Mouse (Mus musculus) ES-Bruce4 (cell line): ENCODE results near the gene Swi5. TPM values are rescaled to one million over a fixed set of nuclear protein-coding genes. Genes with fewer than 3 reads are reported as not detected.
"Not testable (repeated sequence)": the region's sequence is repeated elsewhere in the genome, so short reads cannot be mapped to it uniquely, and the experiment has no call there.

Source experiments
- H3K27ac ChIP-seq: 2 replicates; pipeline ENCODE4 v1.5.1; 2012; ENCODE audit warnings: low read length, inconsistent platforms; ENCODE audit not compliant: insufficient read depth
- H3K27me3 ChIP-seq: 2 replicates; pipeline ENCODE4 v1.6.1; 2012; ENCODE audit warnings: mild to moderate bottlenecking, low read length, inconsistent platforms; ENCODE audit not compliant: control insufficient read depth, poor library complexity, insufficient read depth, severe bottlenecking
- H3K36me3 ChIP-seq: 2 replicates; pipeline ENCODE4 v1.6.1; 2012; ENCODE audit warnings: inconsistent platforms, mild to moderate bottlenecking, low read length, moderate library complexity; ENCODE audit not compliant: control insufficient read depth, poor library complexity, insufficient read depth, severe bottlenecking
- H3K4me1 ChIP-seq: one replicate; pipeline ENCODE4 v1.8.1; 2011; ENCODE audit warnings: low read length; ENCODE audit not compliant: control insufficient read depth, insufficient read depth
- H3K4me3 ChIP-seq: 2 replicates; pipeline ENCODE4 v1.5.1; 2011; ENCODE audit warnings: low read depth, mild to moderate bottlenecking, low read length
- H3K9ac ChIP-seq: 2 replicates; pipeline ENCODE4 v1.6.1; 2012; ENCODE audit warnings: low read depth, mild to moderate bottlenecking, inconsistent platforms; ENCODE audit not compliant: poor library complexity, severe bottlenecking
- H3K9me3 ChIP-seq: replicated peaks from 2 replicates; pipeline ENCODE4 v1.6.1; 2012; ENCODE audit warnings: mild to moderate bottlenecking, low read length, inconsistent platforms; ENCODE audit not compliant: control insufficient read depth, poor library complexity, insufficient read depth, severe bottlenecking
- CTCF ChIP-seq: IDR thresholded peaks from one replicate; pipeline ENCODE4 v1.8.1; 2011; ENCODE audit warnings: low read depth, low read length
- EP300 ChIP-seq: IDR thresholded peaks from 2 replicates; pipeline ENCODE4 v1.6.1; 2011; ENCODE audit warnings: low read depth, low read length; ENCODE audit not compliant: insufficient read depth
- POLR2A ChIP-seq: IDR thresholded peaks from one replicate; pipeline ENCODE4 v1.8.1; 2011; ENCODE audit warnings: low read length; ENCODE audit not compliant: insufficient read depth
- polyA plus RNA-seq: library from polyadenylated mRNA; stranded (reverse); fragments of >200 nt; gene quantifications from 2 replicates; pipeline ENCODE4 v1.2.4, GENCODE M21; 2011; ENCODE audit warnings: low read depth; ENCODE audit not compliant: missing spikeins, insufficient read depth, insufficient read length

Swi5 gene
- polyA plus RNA-seq, 1 experiment: 553 TPM

- Histone ChIP-seq H3K27me3 (no peaks in the 10 kb centered on the region), H3K27ac (no peak overlapping the region), H3K9me3 (no peaks in the 10 kb centered on the region), H3K9ac (no peak overlapping the region), H3K4me1 (no peaks in the 10 kb centered on the region), H3K4me3 (no peak overlapping the region), H3K36me3 (peaks cover 4% of the 10 kb centered on the region)
- TF ChIP-seq EP300: no peak
- no peak for TF ChIP-seq CTCF
- TF ChIP-seq POLR2A: no peak
Measured at GRCm38 (mm10) chr2:32299469-32299868, 11.6 kb upstream of the Swi5 start.

GRCm38 (mm10) chr2:32295842-32296241 lies 8.0 kb upstream of the Swi5 start:
- H3K27me3 ChIP-seq, H3K9me3 ChIP-seq, H3K9ac ChIP-seq, H3K36me3 ChIP-seq, H3K4me3 ChIP-seq, H3K27ac ChIP-seq, H3K4me1 ChIP-seq: not testable (repeated sequence)

- H3K27me3 ChIP-seq: no peaks in the 10 kb centered on the region
- H3K36me3 ChIP-seq: peaks cover 4% of the 10 kb centered on the region
- no peak overlapping the region for H3K27ac ChIP-seq
- no peak overlapping the region for H3K4me3 ChIP-seq
- H3K9ac ChIP-seq: no peak overlapping the region
- no peaks in the 10 kb centered on the region for H3K9me3 ChIP-seq
- TF ChIP-seq POLR2A (no peak), CTCF (no peak), EP300 (no peak)
- H3K4me1 ChIP-seq: no peaks in the 10 kb centered on the region
Measured at GRCm38 (mm10) chr2:32295285-32295684, 7.4 kb upstream of the Swi5 start.

GRCm38 (mm10) chr2:32294348-32294747 lies 6.5 kb upstream of the Swi5 start:
- Histone ChIP-seq H3K9me3 (no peaks in the 10 kb centered on the region), H3K4me3 (no peak overlapping the region), H3K36me3 (peaks cover 4% of the 10 kb centered on the region), H3K9ac (no peak overlapping the region), H3K27ac (no peak overlapping the region), H3K4me1 (no peaks in the 10 kb centered on the region), H3K27me3 (no peaks in the 10 kb centered on the region)
- TF ChIP-seq EP300: no peak
- TF ChIP-seq CTCF: no peak
- TF ChIP-seq POLR2A: no peak

- Histone ChIP-seq H3K4me1 (no peaks in the 10 kb centered on the region), H3K9me3 (no peaks in the 10 kb centered on the region), H3K27ac (no peak overlapping the region), H3K9ac (no peak overlapping the region), H3K27me3 (no peaks in the 10 kb centered on the region), H3K4me3 (no peak overlapping the region), H3K36me3 (peaks cover 13% of the 10 kb centered on the region)
- TF ChIP-seq EP300 (no peak), CTCF (peak; percentile 2), POLR2A (no peak)
Measured at GRCm38 (mm10) chr2:32289578-32289977, 1.7 kb upstream of the Swi5 start.

GRCm38 (mm10) chr2:32288371-32288931 lies 576 bp upstream of the Swi5 start:
- TF ChIP-seq POLR2A: no peak
- H3K4me1 ChIP-seq: no peaks in the 10 kb centered on the region
- H3K27ac ChIP-seq: no peak overlapping the region
- peak overlapping the region; percentile 83 for H3K9ac ChIP-seq
- no peaks in the 10 kb centered on the region for H3K9me3 ChIP-seq
- H3K36me3 ChIP-seq: peaks cover 18% of the 10 kb centered on the region
- H3K4me3 ChIP-seq: peak overlapping the region; percentile 90
- no peaks in the 10 kb centered on the region for H3K27me3 ChIP-seq
